ENCODE assay signal across 16 mouse cellular contexts in the genomic region with DNA sequence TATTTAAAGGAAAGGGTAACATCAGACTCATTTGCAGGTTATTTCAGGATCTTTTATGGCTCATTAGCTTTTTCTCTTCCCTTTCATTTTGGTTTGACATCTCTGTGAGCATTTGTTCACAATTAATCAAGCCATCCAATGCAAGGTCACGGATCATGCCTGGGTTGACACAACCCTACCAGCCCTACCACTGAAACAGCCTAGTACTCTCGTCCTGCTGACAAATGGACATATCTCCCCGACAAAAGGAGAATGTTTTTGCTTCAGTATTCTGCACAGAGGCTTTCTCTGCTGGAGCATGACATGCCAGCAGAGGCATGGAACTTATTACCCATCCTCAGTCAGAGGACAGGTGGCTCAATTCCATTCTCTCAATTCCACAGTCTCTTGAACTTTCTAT.
"Had no signal": no experiment of that assay in that cellular context is flagged by ENCODE, and none has a peak within 500 bp of the region (broad histone marks: within the 10 kb centered on the region; RNA-seq: fewer than 3 reads in every experiment).

No protein-coding gene starts in this region.

- H3K36me3 ChIP-seq: neural tube, embryonic 13.5 days; neural tube, embryonic 15.5 days; stomach, embryonic 15.5 days had no signal

- H3K27me3 ChIP-seq: neural tube, embryonic 13.5 days; neural tube, embryonic 15.5 days; stomach, embryonic 15.5 days had no signal

- H3K4me3 ChIP-seq: neural tube, embryonic 13.5 days; neural tube, embryonic 15.5 days; stomach, embryonic 15.5 days had no signal

- H3K9ac ChIP-seq: neural tube, embryonic 13.5 days; neural tube, embryonic 15.5 days; stomach, embryonic 15.5 days had no signal

- H3K4me2 ChIP-seq: neural tube, embryonic 13.5 days; neural tube, embryonic 15.5 days; stomach, embryonic 15.5 days had no signal

- H3K4me1 ChIP-seq: neural tube, embryonic 13.5 days; neural tube, embryonic 15.5 days; stomach, embryonic 15.5 days had no signal

- H3K9me3 ChIP-seq: neural tube, embryonic 13.5 days; neural tube, embryonic 15.5 days; stomach, embryonic 15.5 days had no signal

- DNase-seq: retina, postnatal 1 day; right cerebral cortex, adult 18-20 months; right cerebral cortex, postnatal 14 days; right cerebral cortex, postnatal 25 days; right cerebral cortex, postnatal 4 days; spleen, adult 18-20 months; thymus, adult 18-20 months; thymus, adult 2 months; thymus, postnatal 14 days; thymus, postnatal 25 days; thymus, postnatal 36 days; thymus, postnatal 4 days had no signal

- H3K27ac ChIP-seq: neural tube, embryonic 13.5 days; neural tube, embryonic 15.5 days; stomach, embryonic 15.5 days; stomach, postnatal 0 days had no signal
